Mouse (Mus musculus) myocyte (in vitro differentiated cells): ENCODE results near the gene Rhebl1.

ENCODE experiments used
- E2F4 ChIP-seq: IDR thresholded peaks from one replicate; pipeline ENCODE4 v1.6.1; 2011; ENCODE audit warnings: mild to moderate bottlenecking, control low read depth, moderate library complexity; ENCODE audit not compliant: insufficient read depth
- MAX ChIP-seq: IDR thresholded peaks from one replicate; pipeline ENCODE4 v1.6.1; 2011; ENCODE audit warnings: low read depth, mild to moderate bottlenecking, control low read depth
- POLR2A ChIP-seq: IDR thresholded peaks from one replicate; pipeline ENCODE4 v1.6.1; 2011; ENCODE audit warnings: low read depth, mild to moderate bottlenecking, control low read depth, moderate library complexity; ENCODE audit not compliant: insufficient read length
- USF1 ChIP-seq: IDR thresholded peaks from one replicate; pipeline ENCODE4 v1.6.1; 2011; ENCODE audit warnings: low read depth, mild to moderate bottlenecking, control low read depth, moderate library complexity

- no peak for TF ChIP-seq MAX
- TF ChIP-seq USF1 = no peak
- TF ChIP-seq POLR2A = no peak
- no peak for TF ChIP-seq E2F4
These were observed 61.9 kb downstream of the Rhebl1 start for GRCm38 (mm10) chr15:98832161-98833058.
